Mouse (Mus musculus): Measurements from ENCODE around the gene Irs2. TPM values are rescaled to one million over a fixed set of nuclear protein-coding genes. Genes with fewer than 3 reads are reported as not detected.
A peak's percentile ranks its signal among the peaks of the same experiment; 100 is the strongest.

The Irs2 gene
- polyA plus RNA-seq, 1 experiment from 2014 or later = 6.3 TPM

DNA sequence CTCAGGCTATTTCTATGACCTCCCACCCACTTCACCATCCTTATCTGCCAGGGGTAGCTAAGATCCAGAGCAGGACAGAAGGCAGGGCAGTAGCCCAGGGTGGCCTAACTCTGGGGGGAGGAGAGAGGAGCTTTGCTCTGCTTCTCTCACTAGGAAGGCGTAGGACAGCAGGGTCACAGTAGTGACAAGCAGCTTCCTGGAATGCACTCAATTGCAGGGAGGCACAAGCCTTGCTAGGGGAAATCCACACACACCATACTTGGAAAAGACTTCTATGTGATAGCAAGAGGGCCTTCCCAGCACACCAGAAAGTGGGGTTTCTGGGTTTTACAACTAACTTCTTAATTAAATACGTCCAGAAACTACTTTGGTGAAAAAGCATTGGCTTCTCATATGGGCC, 12.5 kb downstream of the Irs2 start:
- Histone ChIP-seq H3K4me1 (replicated peaks) (peaks cover 40% of the 10 kb centered on the region), H3K36me3 (no peaks in the 10 kb centered on the region), H3K27me3 (no peaks in the 10 kb centered on the region), H3K9ac (no peak overlapping the region), H3K27ac (replicated peaks) (no peak overlapping the region), H3K9me3 (no peaks in the 10 kb centered on the region), H3K4me2 (no peak overlapping the region), H3K4me3 (no peak overlapping the region)
- no peak for ATAC-seq (ENCODE audit: low FRiP score, low read depth)
- WGBS = 85% methylated on average over 2 of the region's 2 CpGs

DNA sequence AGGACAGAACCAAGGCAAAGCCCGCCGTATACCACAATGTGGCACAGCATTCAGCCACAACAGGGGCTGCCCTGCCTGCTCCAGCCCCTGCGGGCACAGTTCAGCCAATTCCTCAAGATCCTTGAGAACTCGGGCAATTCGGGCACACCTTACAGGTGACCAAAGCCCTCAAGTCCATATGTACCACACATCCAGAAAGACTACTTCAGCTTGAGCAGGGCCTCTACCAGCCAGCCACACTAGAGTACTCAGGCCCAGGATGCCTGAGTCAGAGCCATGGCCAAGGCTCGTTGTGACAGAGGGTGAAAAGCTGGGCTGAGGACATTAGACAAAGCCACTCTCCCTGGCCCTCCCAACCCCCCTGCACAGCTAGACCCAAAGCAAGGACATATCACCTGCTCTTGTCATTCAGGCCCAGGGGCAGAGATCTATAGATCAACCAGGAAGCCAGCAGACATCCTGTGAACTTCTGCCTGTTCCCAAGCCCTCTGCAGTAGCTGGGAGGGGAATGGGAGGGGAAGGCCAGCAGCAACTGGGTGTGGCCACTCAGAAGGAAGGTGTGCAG, 13.8 kb downstream of the Irs2 start:
- Histone ChIP-seq H3K4me2 (no peak overlapping the region), H3K9me3 (no peaks in the 10 kb centered on the region), H3K27me3 (no peaks in the 10 kb centered on the region), H3K36me3 (no peaks in the 10 kb centered on the region), H3K4me1 (replicated peaks) (peaks cover 38% of the 10 kb centered on the region), H3K27ac (replicated peaks) (no peak overlapping the region), H3K9ac (no peak overlapping the region), H3K4me3 (no peak overlapping the region)
- WGBS = 93% methylated on average over 6 of the region's 6 CpGs
- ATAC-seq (ENCODE audit: low FRiP score, low read depth) = no peak

DNA sequence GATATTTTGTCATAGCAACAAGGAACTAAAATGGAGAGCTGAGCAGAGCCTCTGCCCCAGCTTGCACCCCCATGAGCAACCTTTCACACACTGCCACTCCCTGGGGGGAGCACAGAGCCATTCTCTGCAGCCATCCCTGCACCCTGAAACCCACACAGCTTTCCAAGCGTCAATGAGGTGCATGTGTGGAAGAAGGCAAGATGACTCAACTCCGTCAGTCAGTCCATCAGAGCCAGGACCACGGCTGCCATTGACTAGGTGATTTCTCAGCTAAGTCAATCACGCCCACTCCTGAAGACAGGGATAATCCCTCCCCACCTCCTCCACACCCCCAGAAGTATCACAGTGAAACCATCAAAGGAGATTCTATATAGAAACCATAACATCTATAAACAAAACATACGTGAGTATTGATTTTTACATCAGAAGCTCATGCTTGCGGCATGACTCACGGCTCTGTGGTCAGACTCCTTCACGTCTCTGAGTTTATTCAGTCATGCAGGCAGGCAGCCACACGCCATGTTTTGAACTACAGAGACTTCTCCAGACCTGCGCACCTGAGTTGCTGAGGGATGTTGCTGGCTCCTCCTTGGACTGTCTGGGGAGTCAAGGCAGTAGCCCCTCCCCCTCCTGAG, 14.6 kb downstream of the Irs2 start:
- H3K27ac ChIP-seq (replicated peaks) = no peak overlapping the region
- no peaks in the 10 kb centered on the region for H3K36me3 ChIP-seq
- no peak overlapping the region for H3K9ac ChIP-seq
- H3K4me1 ChIP-seq (replicated peaks) = peaks cover 36% of the 10 kb centered on the region
- H3K9me3 ChIP-seq = no peaks in the 10 kb centered on the region
- H3K4me3 ChIP-seq = no peak overlapping the region
- no peaks in the 10 kb centered on the region for H3K27me3 ChIP-seq
- no peak for ATAC-seq (ENCODE audit: low FRiP score, low read depth)
- H3K4me2 ChIP-seq = no peak overlapping the region
- WGBS = 91% methylated on average over 10 of the region's 10 CpGs

DNA sequence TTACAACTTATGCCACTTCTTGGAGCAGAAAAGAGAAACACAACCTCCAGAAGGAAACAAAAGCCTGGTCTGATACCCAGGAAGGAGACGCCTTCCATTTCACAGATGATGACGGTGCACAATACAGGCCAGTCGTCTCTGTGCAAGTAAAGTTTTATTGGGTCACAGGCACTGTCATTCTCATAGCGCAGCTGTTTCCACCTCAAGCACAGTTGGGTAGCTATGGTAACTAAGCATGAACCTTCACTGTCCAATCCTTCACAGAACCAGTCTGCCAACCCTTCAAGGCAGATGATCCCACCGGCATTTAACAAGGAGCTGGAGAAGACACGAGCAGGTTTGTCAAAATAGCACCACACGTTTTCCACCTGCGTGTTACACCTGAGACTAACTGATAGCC, 16.2 kb downstream of the Irs2 start:
- H3K27me3 ChIP-seq = no peaks in the 10 kb centered on the region
- H3K9ac ChIP-seq = no peak overlapping the region
- no peaks in the 10 kb centered on the region for H3K9me3 ChIP-seq
- 37% methylated on average over 8 of the region's 8 CpGs for WGBS
- ATAC-seq (ENCODE audit: low FRiP score, low read depth) = no peak
- no peak overlapping the region for H3K27ac ChIP-seq (replicated peaks)
- no peaks in the 10 kb centered on the region for H3K36me3 ChIP-seq
- H3K4me3 ChIP-seq = no peak overlapping the region
- H3K4me1 ChIP-seq (replicated peaks) = peaks cover 28% of the 10 kb centered on the region
- H3K4me2 ChIP-seq = no peak overlapping the region

DNA sequence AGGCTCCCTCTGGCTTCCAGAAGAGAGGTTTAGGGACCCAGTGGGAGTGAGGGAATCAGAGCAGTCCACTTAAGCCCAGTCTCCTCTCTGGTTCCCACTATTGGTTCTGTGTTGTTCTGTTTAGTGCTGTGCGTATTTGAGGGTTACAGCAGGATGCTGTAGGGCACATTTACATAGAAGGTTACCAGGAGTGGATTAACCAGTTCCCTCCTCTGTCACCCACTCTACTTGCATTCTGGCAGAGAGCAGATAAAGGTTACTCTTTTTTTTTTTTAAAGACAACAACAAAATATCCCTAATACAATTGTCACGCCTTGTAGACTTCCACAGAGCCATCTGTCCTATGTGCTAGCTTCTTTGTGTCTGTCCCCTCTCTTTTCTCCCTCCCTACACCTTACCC, 16.9 kb downstream of the Irs2 start:
- Histone ChIP-seq H3K27me3 (no peaks in the 10 kb centered on the region), H3K9ac (no peak overlapping the region), H3K36me3 (peaks cover 4% of the 10 kb centered on the region), H3K4me3 (no peak overlapping the region), H3K4me2 (no peak overlapping the region), H3K4me1 (replicated peaks) (peaks cover 28% of the 10 kb centered on the region), H3K27ac (replicated peaks) (no peak overlapping the region), H3K9me3 (no peaks in the 10 kb centered on the region)
- 61% methylated on average over 2 of the region's 2 CpGs for WGBS
- no peak for ATAC-seq (ENCODE audit: low FRiP score, low read depth)

DNA sequence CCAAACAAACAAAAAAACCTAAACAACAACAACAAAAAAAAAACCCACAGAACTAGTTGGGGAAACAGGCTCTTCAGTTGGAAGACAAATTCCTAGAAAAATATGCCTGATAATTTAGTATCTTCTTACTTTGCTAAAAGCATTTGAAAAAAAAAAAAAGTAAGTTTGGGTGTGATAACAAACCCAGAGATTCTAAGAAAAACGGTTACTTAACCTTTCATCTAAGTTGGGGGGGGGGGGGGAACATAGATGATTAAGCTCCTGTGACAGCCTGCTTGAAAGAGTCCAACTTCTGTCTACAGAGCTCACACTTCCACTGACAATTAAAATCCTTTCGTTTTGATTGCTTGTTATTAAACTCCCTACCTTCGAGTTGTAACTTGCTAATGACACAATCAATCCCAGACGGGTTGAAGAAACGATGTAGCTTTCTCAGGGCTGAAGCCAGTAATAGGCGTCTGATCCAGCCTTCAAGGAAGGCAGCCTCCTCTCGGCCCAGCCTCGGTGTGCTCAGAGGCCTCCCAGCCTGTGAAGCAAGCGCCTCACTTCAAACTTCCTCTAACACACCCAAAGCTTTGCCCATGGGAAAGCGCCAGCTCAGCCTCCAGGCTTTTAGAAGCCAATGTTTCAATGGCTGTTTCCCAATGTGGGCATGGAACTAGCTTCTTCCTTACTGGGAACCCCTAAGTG, 17.7 kb downstream of the Irs2 start:
- H3K36me3 ChIP-seq = peaks cover 12% of the 10 kb centered on the region
- no peaks in the 10 kb centered on the region for H3K27me3 ChIP-seq
- H3K4me3 ChIP-seq = no peak overlapping the region
- peaks cover 28% of the 10 kb centered on the region for H3K4me1 ChIP-seq (replicated peaks)
- no peak overlapping the region for H3K9ac ChIP-seq
- H3K27ac ChIP-seq (replicated peaks) = no peak overlapping the region
- no peaks in the 10 kb centered on the region for H3K9me3 ChIP-seq
- ATAC-seq (ENCODE audit: low FRiP score, low read depth) = no peak
- H3K4me2 ChIP-seq = no peak overlapping the region
- WGBS = 23% methylated on average over 10 of the region's 10 CpGs

DNA sequence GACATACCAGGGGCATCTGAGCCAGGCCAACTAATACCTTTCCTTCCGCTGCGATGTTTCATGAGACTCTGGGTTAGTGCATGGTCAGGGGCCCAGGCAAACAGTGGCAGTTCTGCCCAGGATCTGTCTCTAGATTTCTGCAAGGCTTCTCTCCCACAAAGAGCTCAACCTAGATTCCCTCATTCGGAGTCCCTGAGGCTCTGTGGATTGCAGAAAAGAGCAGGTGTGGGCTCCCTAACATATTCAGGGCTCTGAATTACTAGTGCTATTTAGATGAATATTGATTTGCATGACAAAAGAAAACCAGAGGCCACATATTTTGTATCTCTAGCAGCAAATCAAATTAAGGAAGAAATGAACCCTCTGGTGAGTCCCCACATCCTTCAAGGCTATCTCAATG, 18.3 kb downstream of the Irs2 start:
- ATAC-seq (ENCODE audit: low FRiP score, low read depth) = no peak
- Histone ChIP-seq H3K4me3 (no peak overlapping the region), H3K27me3 (no peaks in the 10 kb centered on the region), H3K4me2 (no peak overlapping the region), H3K9me3 (no peaks in the 10 kb centered on the region), H3K27ac (replicated peaks) (0 out of 2 replicates have a peak overlapping the region, but pooled peaks have one; percentile 10), H3K36me3 (peaks cover 12% of the 10 kb centered on the region), H3K9ac (no peak overlapping the region), H3K4me1 (replicated peaks) (peaks cover 28% of the 10 kb centered on the region)
- WGBS = 49% methylated on average over 3 of the region's 3 CpGs

DNA sequence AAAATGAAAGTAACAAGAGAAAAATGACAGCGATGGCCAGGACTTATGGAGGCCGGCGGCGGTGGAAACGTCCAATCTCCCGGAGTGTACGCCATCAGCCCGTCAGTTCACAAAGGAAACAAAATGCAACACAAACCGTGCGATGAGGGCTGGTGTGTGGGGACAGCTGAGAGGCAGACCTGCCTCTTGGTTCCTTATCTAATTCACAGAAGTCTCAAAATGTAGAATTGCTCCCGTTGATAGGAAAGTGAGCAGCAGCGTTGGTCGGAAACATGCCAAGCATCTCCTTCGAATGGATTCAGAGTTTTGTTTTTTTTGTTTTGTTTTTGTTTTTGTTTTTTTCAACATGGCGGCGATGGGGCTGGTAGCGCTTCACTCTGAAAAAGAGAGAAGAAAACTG, 21.6 kb downstream of the Irs2 start:
- H3K27ac ChIP-seq (replicated peaks) = no peak overlapping the region
- peaks cover 19% of the 10 kb centered on the region for H3K4me1 ChIP-seq (replicated peaks)
- peaks cover 12% of the 10 kb centered on the region for H3K36me3 ChIP-seq
- no peaks in the 10 kb centered on the region for H3K27me3 ChIP-seq
- H3K9me3 ChIP-seq = no peaks in the 10 kb centered on the region
- 98% methylated on average over 17 of the region's 17 CpGs for WGBS
- no peak overlapping the region for H3K4me3 ChIP-seq
- H3K4me2 ChIP-seq = no peak overlapping the region
- ATAC-seq (ENCODE audit: low FRiP score, low read depth) = no peak
- H3K9ac ChIP-seq = no peak overlapping the region

DNA sequence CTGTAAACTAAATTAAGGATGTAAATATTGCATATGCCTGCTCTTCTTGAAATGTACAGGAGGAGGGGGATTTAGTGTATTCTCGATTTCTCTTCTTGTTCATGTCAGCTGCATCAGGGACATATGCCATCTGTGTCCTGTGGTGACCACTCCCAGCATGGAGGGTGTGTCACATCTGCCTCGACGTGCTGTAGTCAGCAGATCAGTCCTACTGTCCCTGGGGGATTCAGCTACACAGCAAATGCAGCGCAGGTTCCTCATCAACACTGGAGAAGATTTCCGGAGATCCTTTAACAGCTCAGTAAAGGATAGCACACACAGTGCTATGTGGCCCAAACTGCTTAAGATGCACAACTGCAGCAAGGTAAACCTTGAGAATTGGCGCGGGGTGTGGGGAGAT, 23.2 kb downstream of the Irs2 start:
- H3K4me3 ChIP-seq = no peak overlapping the region
- WGBS = 61% methylated on average over 7 of the region's 7 CpGs
- H3K4me1 ChIP-seq (replicated peaks) = peaks cover 6% of the 10 kb centered on the region
- no peak overlapping the region for H3K27ac ChIP-seq (replicated peaks)
- H3K36me3 ChIP-seq = peaks cover 12% of the 10 kb centered on the region
- ATAC-seq (ENCODE audit: low FRiP score, low read depth) = no peak
- no peaks in the 10 kb centered on the region for H3K27me3 ChIP-seq
- H3K9me3 ChIP-seq = no peaks in the 10 kb centered on the region
- H3K9ac ChIP-seq = no peak overlapping the region
- H3K4me2 ChIP-seq = no peak overlapping the region

DNA sequence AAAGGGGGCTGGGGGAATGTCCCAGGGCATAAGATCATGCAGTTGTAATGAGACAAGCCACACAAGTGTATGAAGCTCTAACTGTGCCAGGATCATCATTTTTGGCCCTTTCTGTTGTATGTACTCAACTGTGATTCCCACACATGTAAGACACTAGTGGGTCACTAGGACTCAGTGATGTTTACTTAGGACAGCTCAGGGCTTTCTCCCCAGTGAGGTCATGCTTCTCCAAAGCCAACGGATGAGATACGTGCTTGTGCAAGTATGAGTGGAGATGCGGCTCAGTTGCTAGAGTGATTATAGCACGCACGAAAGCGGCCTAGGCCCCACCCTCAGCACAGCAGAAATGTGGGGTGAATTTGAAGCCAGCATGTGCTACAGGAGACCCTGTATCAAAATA, 27.4 kb downstream of the Irs2 start:
- ATAC-seq (ENCODE audit: low FRiP score, low read depth) = no peak
- peaks cover 3% of the 10 kb centered on the region for H3K36me3 ChIP-seq
- no peak overlapping the region for H3K4me2 ChIP-seq
- no peak overlapping the region for H3K4me3 ChIP-seq
- no peak overlapping the region for H3K27ac ChIP-seq (replicated peaks)
- H3K9ac ChIP-seq = no peak overlapping the region
- no peaks in the 10 kb centered on the region for H3K27me3 ChIP-seq
- peaks cover 25% of the 10 kb centered on the region for H3K4me1 ChIP-seq (replicated peaks)
- H3K9me3 ChIP-seq = no peaks in the 10 kb centered on the region
- 94% methylated on average over 6 of the region's 6 CpGs for WGBS

DNA sequence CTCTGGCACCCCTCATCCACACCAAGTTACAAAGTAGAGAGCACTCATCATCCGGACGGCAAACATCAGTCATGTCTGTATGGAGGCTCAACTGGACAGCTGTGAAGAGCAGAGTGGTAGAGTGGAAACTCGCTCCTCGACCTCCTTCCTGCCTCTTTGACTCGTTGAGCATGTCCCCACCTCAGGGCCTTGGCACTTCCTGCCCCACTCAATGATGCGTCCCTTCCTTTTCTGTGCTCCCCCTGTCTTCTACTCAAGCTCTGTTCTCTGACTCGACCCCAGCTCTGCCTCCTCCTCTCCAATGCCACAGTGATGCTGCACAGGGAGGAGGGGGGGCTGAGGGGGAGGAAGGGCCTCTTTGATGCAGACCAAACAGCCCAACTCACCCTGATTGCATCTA, 28.3 kb downstream of the Irs2 start:
- Histone ChIP-seq H3K9me3 (no peaks in the 10 kb centered on the region), H3K27me3 (no peaks in the 10 kb centered on the region), H3K9ac (no peak overlapping the region), H3K4me2 (no peak overlapping the region), H3K4me3 (no peak overlapping the region), H3K36me3 (no peaks in the 10 kb centered on the region), H3K27ac (replicated peaks) (no peak overlapping the region), H3K4me1 (replicated peaks) (peaks cover 25% of the 10 kb centered on the region)
- 70% methylated on average over 7 of the region's 7 CpGs for WGBS
- no peak for ATAC-seq (ENCODE audit: low FRiP score, low read depth)

DNA sequence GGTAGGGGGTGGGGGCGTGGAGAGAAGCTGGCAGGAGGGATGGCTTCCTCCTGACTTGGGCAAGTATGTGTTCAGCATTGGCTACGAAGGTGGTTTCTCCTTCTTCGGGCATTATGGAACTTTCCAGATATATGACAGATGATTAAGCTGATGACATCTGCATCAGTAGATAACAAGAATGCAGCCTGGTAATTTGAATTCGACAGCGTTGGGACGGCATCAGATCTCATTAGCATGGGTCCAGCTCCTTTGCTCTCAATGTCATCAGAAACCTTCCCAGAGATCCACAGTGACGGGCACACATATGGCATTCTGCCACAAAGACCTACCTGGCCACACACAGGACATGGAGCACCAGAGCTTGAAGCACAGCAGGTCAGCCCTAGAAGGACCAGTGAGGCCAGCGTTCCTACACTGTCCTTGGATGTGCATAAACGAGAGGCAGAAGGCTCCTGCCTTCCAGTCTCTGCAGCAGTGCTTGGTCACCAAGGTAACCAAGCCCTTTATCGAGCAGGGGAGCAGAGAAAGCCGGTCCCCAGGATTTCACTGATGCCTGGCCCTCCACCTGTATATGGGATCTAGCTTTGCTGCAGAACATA, 29.0 kb downstream of the Irs2 start:
- H3K9ac ChIP-seq = no peak overlapping the region
- WGBS = 37% methylated on average over 11 of the region's 11 CpGs
- peaks cover 25% of the 10 kb centered on the region for H3K4me1 ChIP-seq (replicated peaks)
- H3K9me3 ChIP-seq = no peaks in the 10 kb centered on the region
- no peak overlapping the region for H3K4me3 ChIP-seq
- no peak overlapping the region for H3K4me2 ChIP-seq
- no peaks in the 10 kb centered on the region for H3K36me3 ChIP-seq
- H3K27me3 ChIP-seq = no peaks in the 10 kb centered on the region
- peak; percentile 53; the same call in 1 of the 2 replicates for ATAC-seq (ENCODE audit: low FRiP score, low read depth)
- 0 out of 2 replicates have a peak overlapping the region, but pooled peaks have one; percentile 48 for H3K27ac ChIP-seq (replicated peaks)
